Mouse (Mus musculus) C2C12 (cell line): Measurements from ENCODE around the gene Gzmk. TPM values are rescaled to one million over a fixed set of nuclear protein-coding genes. Genes with fewer than 3 reads are reported as not detected.

Source experiments
- H3K27me3 ChIP-seq: one replicate; pipeline ENCODE4 v1.6.1; 2011; ENCODE audit not compliant: control insufficient read depth, insufficient read depth, insufficient read length
- H3K36me3 ChIP-seq: one replicate; pipeline ENCODE4 v1.6.1; 2011; ENCODE audit not compliant: control insufficient read depth, insufficient read depth
- H3K4me3 ChIP-seq: one replicate; pipeline ENCODE4 v1.5.1; 2011; ENCODE audit warnings: mild to moderate bottlenecking, control low read depth; ENCODE audit not compliant: poor library complexity, insufficient read depth, severe bottlenecking
- H3K79me2 ChIP-seq: one replicate; pipeline ENCODE4 v1.6.1; 2011; ENCODE audit not compliant: control insufficient read depth, insufficient read depth
- H3K79me3 ChIP-seq: one replicate; pipeline ENCODE4 v1.6.1; 2011; ENCODE audit warnings: low read depth, control low read depth
- H3ac ChIP-seq: one replicate; pipeline ENCODE3; 2011; ENCODE audit warnings: low read depth; ENCODE audit not compliant: control insufficient read depth, insufficient read length
- CEBPB ChIP-seq: IDR thresholded peaks from one replicate; pipeline ENCODE4 v1.6.1; 2011; ENCODE audit warnings: low read depth, mild to moderate bottlenecking, control low read depth, moderate library complexity
- CTCF ChIP-seq: IDR thresholded peaks from one replicate; pipeline ENCODE4 v1.5.1; 2011; ENCODE audit not compliant: control insufficient read depth, insufficient read depth, insufficient read length
- FOSL1 ChIP-seq: IDR thresholded peaks from one replicate; pipeline ENCODE4 v1.8.0; 2011; ENCODE audit warnings: mild to moderate bottlenecking, low read length; ENCODE audit not compliant: poor library complexity, insufficient read depth, severe bottlenecking
- MAX ChIP-seq: IDR thresholded peaks from one replicate; pipeline ENCODE4 v1.6.1; 2011; ENCODE audit warnings: mild to moderate bottlenecking, control low read depth
- MYOD1 ChIP-seq: IDR thresholded peaks from one replicate; pipeline ENCODE4 v1.6.1; 2011; ENCODE audit warnings: low read depth; ENCODE audit not compliant: control insufficient read depth, insufficient read length
- MYOG ChIP-seq: IDR thresholded peaks from one replicate; pipeline ENCODE4 v1.6.1; 2011; ENCODE audit not compliant: control insufficient read depth, insufficient read length; ENCODE audit errors: extremely low read depth
- USF1 ChIP-seq: IDR thresholded peaks from one replicate; pipeline ENCODE4 v1.6.1; 2011; ENCODE audit warnings: low read depth, mild to moderate bottlenecking, control low read depth, moderate library complexity
- polyA plus RNA-seq: library from polyadenylated mRNA; unstranded; fragments of >200 nt; fragmentation: generic; extraction: Trizol; gene quantifications from one replicate; pipeline ENCODE4 v1.2.1, GENCODE M21; 2012; ENCODE audit warnings: missing spikeins

The Gzmk gene
- polyA plus RNA-seq, 1 experiment = 0.26 TPM

DNA sequence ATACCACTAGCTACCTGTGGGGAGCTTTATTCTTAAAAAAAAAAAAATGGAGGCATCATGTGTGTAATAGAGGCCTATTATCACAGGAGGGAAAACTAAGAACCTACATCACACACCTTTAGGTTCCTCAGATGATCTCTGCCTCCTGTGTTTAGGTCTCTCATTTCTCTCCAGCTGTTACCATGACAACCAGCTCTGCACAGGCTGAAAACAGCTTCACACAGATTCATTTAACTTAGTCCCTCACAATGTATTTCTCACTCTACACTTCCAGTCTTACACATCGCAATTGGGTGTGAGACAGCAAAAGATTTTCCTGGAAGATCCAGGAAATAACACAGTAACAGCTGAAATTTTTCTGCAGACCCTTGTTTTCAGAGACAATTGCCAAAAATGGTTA lies 95.7 kb downstream of the Gzmk start:
- H3ac ChIP-seq = no peak overlapping the region
- no peak overlapping the region for H3K4me3 ChIP-seq
- no peaks in the 10 kb centered on the region for H3K27me3 ChIP-seq
- no peaks in the 10 kb centered on the region for H3K79me2 ChIP-seq
- TF ChIP-seq CTCF = no peak
- TF ChIP-seq MYOG = no peak
- no peak for TF ChIP-seq CEBPB
- no peak for TF ChIP-seq FOSL1
- TF ChIP-seq USF1 = no peak
- no peak for TF ChIP-seq MYOD1
- TF ChIP-seq MAX = no peak
- no peaks in the 10 kb centered on the region for H3K36me3 ChIP-seq
- no peaks in the 10 kb centered on the region for H3K79me3 ChIP-seq

Other genes with a start within 250 kb of the Gzmk start
- 7.6 TPM for gene Ccno, start 238.1 kb downstream of the Gzmk start, polyA plus RNA-seq
- 0.02 TPM for gene Mcidas, start 232.1 kb downstream of the Gzmk start, polyA plus RNA-seq
- 0.04 TPM for gene Cdc20b, start 190.8 kb downstream of the Gzmk start, polyA plus RNA-seq
- 210 TPM for gene Gpx8, start 179.5 kb downstream of the Gzmk start, polyA plus RNA-seq
- not detected for gene Gzma, start 124.9 kb downstream of the Gzmk start, polyA plus RNA-seq
- 0.08 TPM for gene Esm1, start 16.2 kb downstream of the Gzmk start, polyA plus RNA-seq
- 0.34 TPM for gene BC067074, start 67.3 kb upstream of the Gzmk start, polyA plus RNA-seq